Mouse (Mus musculus): Measurements from ENCODE around the gene Akap13. TPM values are rescaled to one million over a fixed set of nuclear protein-coding genes. Genes with fewer than 3 reads are reported as not detected.

Gene Akap13
- polyA plus RNA-seq, 1 experiment from 2014 or later, result 25.7 TPM

DNA sequence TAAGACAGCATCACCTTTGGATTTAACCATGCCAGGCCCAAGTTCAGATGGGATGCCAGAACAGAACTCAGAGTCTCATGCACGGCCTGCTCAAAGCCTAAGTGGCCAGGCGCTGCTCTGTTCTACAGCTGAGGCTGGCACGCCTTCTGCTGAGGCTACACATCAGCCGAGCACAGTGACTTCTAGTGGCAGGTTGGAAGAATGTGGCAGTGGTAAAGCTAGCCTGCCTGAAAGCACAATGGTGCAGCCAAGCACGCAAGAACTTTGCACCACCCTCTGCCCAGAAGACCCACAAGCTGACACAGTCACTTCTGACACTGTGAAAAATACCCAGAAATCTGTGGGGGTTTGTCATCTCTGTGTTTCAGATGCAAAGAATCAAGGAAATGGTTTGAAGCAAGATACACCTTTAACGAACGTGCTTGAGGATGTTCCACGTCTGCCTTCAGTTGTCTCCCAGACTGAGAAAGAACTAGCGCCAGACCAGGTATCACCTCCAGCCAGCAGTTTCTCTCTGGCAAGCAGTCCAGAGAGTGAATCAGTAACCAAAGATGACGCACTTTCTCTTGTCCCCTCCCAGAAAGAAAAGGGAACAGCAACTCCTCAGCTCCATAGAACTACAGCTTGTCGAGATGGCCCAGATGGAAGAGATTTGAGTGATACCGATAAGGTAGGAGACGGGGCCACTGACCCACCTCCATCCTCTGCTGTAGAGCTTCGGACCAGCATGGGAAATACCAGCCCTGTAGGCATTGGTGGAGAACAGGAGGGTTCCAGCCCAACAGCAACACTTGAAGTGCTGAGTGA, 154.3 kb downstream of the Akap13 start:
- no peak for TF ChIP-seq EP300 (IDR thresholded peaks at IDR 0.05; ENCODE audit: low read depth)
- peak; percentile 74 for TF ChIP-seq CTCF (IDR thresholded peaks at IDR 0.05; ENCODE audit: low read depth)
- ATAC-seq (0 out of 2 replicates have a peak, but pooled peaks have one; percentile 12), DNase-seq (peak; percentile 39)
- Histone ChIP-seq H3K27ac (ENCODE audit: low read depth) (peak overlapping the region; percentile 92), H3K9me3 (ENCODE audit: low read length) (no peaks in the 10 kb centered on the region), H3K36me3 (replicated peaks; ENCODE audit: insufficient read depth, low read length) (peaks cover 28% of the 10 kb centered on the region), H3K27me3 (ENCODE audit: insufficient read depth, low read length) (no peaks in the 10 kb centered on the region), H3K4me1 (ENCODE audit: insufficient read depth) (peaks cover 43% of the 10 kb centered on the region), H3K4me3 (ENCODE audit: low read depth, low read length) (peak overlapping the region; percentile 20; the same call in 1 of the 2 replicates), H3K9ac (replicated peaks) (peak overlapping the region; percentile 50), H3K4me2 (ENCODE audit: low read depth, low read length) (peak overlapping the region; percentile 65)
- WGBS (ENCODE audit: insufficient replicate concordance), result 63% methylated on average over 14 of the region's 14 CpGs

DNA sequence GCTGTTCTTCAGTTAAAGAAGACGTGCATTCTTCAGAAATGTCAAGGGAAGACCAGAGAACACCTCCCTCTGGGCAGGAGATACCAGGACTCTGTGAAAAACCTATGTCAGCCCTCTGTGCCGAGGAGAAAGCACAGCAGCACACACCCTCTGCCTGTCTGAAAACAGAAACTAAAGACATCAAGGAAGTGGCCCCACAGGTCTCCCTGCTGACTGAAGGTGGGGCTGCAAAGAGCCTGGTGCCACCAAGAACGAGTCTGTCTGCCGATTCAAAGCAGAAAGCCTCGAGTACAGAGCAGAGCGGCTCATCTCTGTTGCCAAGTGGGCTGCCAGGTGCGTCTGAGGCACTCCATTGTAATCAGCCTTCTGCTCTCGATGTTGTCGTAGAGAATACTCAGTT, 155.1 kb downstream of the Akap13 start:
- peak; percentile 38 for DNase-seq
- peak overlapping the region; percentile 65 for H3K4me2 ChIP-seq (ENCODE audit: low read depth, low read length)
- no peak for ATAC-seq
- H3K9ac ChIP-seq (replicated peaks), result peak overlapping the region; percentile 50
- WGBS (ENCODE audit: insufficient replicate concordance), result 53% methylated on average over 9 of the region's 9 CpGs
- TF ChIP-seq CTCF (IDR thresholded peaks at IDR 0.05; ENCODE audit: low read depth), result peak; percentile 33; the same call in 1 of the 2 replicates
- TF ChIP-seq EP300 (IDR thresholded peaks at IDR 0.05; ENCODE audit: low read depth), result no peak
- H3K27me3 ChIP-seq (ENCODE audit: insufficient read depth, low read length), result no peaks in the 10 kb centered on the region
- peaks cover 47% of the 10 kb centered on the region for H3K4me1 ChIP-seq (ENCODE audit: insufficient read depth)
- no peaks in the 10 kb centered on the region for H3K9me3 ChIP-seq (ENCODE audit: low read length)
- peak overlapping the region; percentile 20; the same call in 1 of the 2 replicates for H3K4me3 ChIP-seq (ENCODE audit: low read depth, low read length)
- H3K36me3 ChIP-seq (replicated peaks; ENCODE audit: insufficient read depth, low read length), result peaks cover 36% of the 10 kb centered on the region
- H3K27ac ChIP-seq (ENCODE audit: low read depth), result peak overlapping the region; percentile 92

DNA sequence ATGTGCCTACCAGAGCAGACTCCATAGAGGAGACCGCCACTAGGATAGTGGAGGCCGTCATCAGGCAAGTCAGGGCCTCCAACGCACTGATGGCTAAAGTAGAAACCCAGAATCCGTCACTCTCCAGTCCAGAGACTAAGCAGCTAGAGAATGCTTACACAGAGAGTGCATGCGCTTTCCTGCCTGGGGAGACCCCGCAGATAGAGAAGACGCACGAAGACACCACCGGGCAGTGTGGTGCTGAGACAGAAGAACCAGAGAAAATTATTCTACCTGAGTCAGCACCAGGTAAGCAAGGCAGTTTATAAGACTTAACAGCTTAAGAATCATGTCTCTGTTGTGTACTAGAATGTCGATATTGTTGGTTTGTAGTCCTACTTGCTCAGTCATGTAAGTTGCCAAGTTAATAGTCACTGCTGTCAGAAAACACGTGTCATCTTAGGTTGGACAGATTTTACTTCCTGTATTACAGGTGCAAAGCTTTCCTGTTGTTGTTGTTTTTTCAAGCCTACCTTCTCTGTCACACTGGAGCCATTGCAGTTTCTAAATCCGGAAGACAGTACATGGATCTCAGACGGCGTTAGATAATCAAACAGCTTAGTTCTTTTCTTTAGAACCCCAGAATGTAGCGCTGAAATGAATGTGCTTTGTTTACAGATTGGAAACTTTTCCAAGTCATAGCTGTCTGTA, 156.1 kb downstream of the Akap13 start:
- H3K27ac ChIP-seq (ENCODE audit: low read depth), result peak overlapping the region; percentile 92
- TF ChIP-seq EP300 (IDR thresholded peaks at IDR 0.05; ENCODE audit: low read depth), result no peak
- no peak for TF ChIP-seq CTCF (IDR thresholded peaks at IDR 0.05; ENCODE audit: low read depth)
- DNase-seq, result no peak
- peak overlapping the region; percentile 51 for H3K4me3 ChIP-seq (ENCODE audit: low read depth, low read length)
- H3K27me3 ChIP-seq (ENCODE audit: insufficient read depth, low read length), result no peaks in the 10 kb centered on the region
- peak overlapping the region; percentile 9; the same call in 1 of the 2 replicates for H3K9ac ChIP-seq (replicated peaks)
- peaks cover 46% of the 10 kb centered on the region for H3K36me3 ChIP-seq (replicated peaks; ENCODE audit: insufficient read depth, low read length)
- peaks cover 47% of the 10 kb centered on the region for H3K4me1 ChIP-seq (ENCODE audit: insufficient read depth)
- 61% methylated on average over 15 of the region's 15 CpGs for WGBS (ENCODE audit: insufficient replicate concordance)
- H3K4me2 ChIP-seq (ENCODE audit: low read depth, low read length), result peak overlapping the region; percentile 65
- no peaks in the 10 kb centered on the region for H3K9me3 ChIP-seq (ENCODE audit: low read length)
- peak; percentile 45 for ATAC-seq

DNA sequence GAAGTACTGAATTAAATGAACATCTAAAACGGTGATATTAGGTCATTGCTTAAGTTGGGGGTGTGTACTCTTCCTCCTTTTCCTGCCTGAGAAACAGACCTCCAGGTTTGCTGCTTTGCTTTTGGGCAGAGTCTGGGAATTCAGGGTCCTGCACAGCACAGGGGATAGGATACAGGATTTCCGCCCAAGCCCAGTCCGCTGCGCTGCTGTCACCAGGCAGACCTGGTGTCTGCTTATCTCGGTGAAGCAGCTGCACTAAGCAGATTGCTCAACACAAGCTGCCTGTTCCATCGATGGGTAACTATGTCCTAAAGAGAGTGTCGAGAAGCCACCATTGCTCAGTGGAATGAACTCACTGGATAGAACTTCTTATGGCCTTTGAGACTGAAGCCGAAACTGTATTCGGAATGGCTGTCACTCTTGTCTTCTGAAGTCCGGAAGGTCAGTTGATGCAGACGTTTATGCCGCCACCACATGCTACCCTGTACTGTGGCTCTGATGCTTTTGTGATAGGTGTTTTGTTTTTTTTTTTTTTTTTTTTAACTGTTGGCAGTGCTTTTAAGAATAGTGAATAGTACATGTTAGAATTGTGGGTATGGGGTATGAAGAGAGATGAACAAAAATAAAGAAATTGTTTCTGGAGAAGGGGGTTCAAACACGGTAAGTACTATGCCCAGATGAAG, 156.8 kb downstream of the Akap13 start:
- TF ChIP-seq EP300 (IDR thresholded peaks at IDR 0.05; ENCODE audit: low read depth), result peak; percentile 98
- TF ChIP-seq CTCF (IDR thresholded peaks at IDR 0.05; ENCODE audit: low read depth), result no peak
- Histone ChIP-seq H3K27ac (ENCODE audit: low read depth) (peak overlapping the region; percentile 92), H3K4me1 (ENCODE audit: insufficient read depth) (peaks cover 48% of the 10 kb centered on the region), H3K4me3 (ENCODE audit: low read depth, low read length) (peak overlapping the region; percentile 51), H3K27me3 (ENCODE audit: insufficient read depth, low read length) (no peaks in the 10 kb centered on the region), H3K4me2 (ENCODE audit: low read depth, low read length) (peak overlapping the region; percentile 65), H3K9me3 (ENCODE audit: low read length) (no peaks in the 10 kb centered on the region), H3K9ac (replicated peaks) (peak overlapping the region; percentile 76), H3K36me3 (replicated peaks; ENCODE audit: insufficient read depth, low read length) (peaks cover 50% of the 10 kb centered on the region)
- 8% methylated on average over 13 of the region's 13 CpGs for WGBS (ENCODE audit: insufficient replicate concordance)
- ATAC-seq, result peak; percentile 96
- DNase-seq, result peak; percentile 86

DNA sequence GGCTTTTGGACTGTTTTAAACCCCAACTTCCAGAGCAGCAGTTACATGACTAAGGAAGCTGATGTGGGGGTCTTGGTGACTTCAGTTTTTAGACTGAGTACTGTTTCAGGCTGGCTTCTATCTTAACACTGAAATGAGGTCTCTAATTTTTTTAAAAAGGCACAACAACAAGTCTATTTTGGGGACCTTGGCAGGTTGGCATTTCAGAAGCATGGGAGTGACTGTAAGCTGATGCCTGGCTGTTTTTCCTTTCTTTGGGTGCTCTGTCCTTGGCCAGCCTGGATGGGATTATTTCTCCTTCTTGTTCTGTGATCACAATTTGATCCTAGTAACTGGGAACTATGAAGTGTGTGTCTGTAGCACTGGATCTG, 157.3 kb downstream of the Akap13 start:
- peak overlapping the region; percentile 51 for H3K4me3 ChIP-seq (ENCODE audit: low read depth, low read length)
- TF ChIP-seq CTCF (IDR thresholded peaks at IDR 0.05; ENCODE audit: low read depth) (no peak), EP300 (IDR thresholded peaks at IDR 0.05; ENCODE audit: low read depth) (no peak)
- ATAC-seq (no peak), DNase-seq (peak; percentile 17)
- H3K27ac ChIP-seq (ENCODE audit: low read depth), result peak overlapping the region; percentile 92
- peaks cover 49% of the 10 kb centered on the region for H3K4me1 ChIP-seq (ENCODE audit: insufficient read depth)
- H3K27me3 ChIP-seq (ENCODE audit: insufficient read depth, low read length), result no peaks in the 10 kb centered on the region
- no peaks in the 10 kb centered on the region for H3K9me3 ChIP-seq (ENCODE audit: low read length)
- peaks cover 50% of the 10 kb centered on the region for H3K36me3 ChIP-seq (replicated peaks; ENCODE audit: insufficient read depth, low read length)
- H3K4me2 ChIP-seq (ENCODE audit: low read depth, low read length), result peak overlapping the region; percentile 65
- peak overlapping the region; percentile 76 for H3K9ac ChIP-seq (replicated peaks)

DNA sequence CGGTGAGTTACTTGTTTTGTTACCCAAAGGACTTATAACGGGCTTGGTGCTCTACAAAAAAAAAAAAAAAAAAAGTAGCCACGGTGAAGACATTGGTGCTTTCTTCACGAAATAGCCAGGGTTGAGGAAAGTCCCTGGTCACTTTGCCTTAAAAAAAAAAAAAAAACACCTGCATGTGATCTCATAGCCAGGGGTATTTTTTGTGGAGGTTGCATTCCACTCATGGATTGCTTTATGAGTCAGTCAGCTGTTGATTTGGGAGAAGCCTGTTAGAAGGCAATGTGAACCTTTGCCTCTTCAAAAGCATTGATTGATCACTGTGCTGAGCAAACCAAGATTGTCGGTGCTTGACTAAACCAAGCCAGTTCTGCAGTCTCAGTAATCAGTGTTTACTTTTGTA, 157.9 kb downstream of the Akap13 start:
- H3K4me1 ChIP-seq (ENCODE audit: insufficient read depth), result peaks cover 52% of the 10 kb centered on the region
- TF ChIP-seq EP300 (IDR thresholded peaks at IDR 0.05; ENCODE audit: low read depth), result 0 out of 2 replicates have a peak, but pooled peaks have one; percentile 33
- no peak for TF ChIP-seq CTCF (IDR thresholded peaks at IDR 0.05; ENCODE audit: low read depth)
- peaks cover 50% of the 10 kb centered on the region for H3K36me3 ChIP-seq (replicated peaks; ENCODE audit: insufficient read depth, low read length)
- DNase-seq (no peak), ATAC-seq (peak; percentile 37)
- H3K9ac ChIP-seq (replicated peaks), result peak overlapping the region; percentile 76
- no peaks in the 10 kb centered on the region for H3K27me3 ChIP-seq (ENCODE audit: insufficient read depth, low read length)
- peak overlapping the region; percentile 92 for H3K27ac ChIP-seq (ENCODE audit: low read depth)
- H3K4me2 ChIP-seq (ENCODE audit: low read depth, low read length), result peak overlapping the region; percentile 65
- 16% methylated on average over 5 of the region's 5 CpGs for WGBS (ENCODE audit: insufficient replicate concordance)
- H3K4me3 ChIP-seq (ENCODE audit: low read depth, low read length), result peak overlapping the region; percentile 51
- H3K9me3 ChIP-seq (ENCODE audit: low read length), result no peaks in the 10 kb centered on the region
